Mouse (Mus musculus) liver, embryonic 14.5 days (tissue): ENCODE measurements around the gene Spa17. TPM values are rescaled to one million over a fixed set of nuclear protein-coding genes. Genes with fewer than 3 reads are reported as not detected.

Experiments
- ATAC-seq: fragments of 200-750 bp; cut with Nextera tagmentation; 2 replicates; pipeline ENCODE4 v1.8.0; 2017; ENCODE audit warnings: moderate number of reproducible peaks, mild to moderate bottlenecking, moderate library complexity; ENCODE audit not compliant: insufficient read depth
- DNase-seq, 3 experiments: peaks; one replicate each; pipeline ENCODE4 v3.0.0-alpha.2; 2012 to 2013; ENCODE audit warnings: low read depth in 3 of 3, low spot score in 3 of 3
- H3K27ac ChIP-seq: fragments of 300-500 bp; sonication (generic); 2 replicates; pipeline ENCODE4 v1.5.1; 2014; ENCODE audit warnings: moderate library complexity, mild to moderate bottlenecking, control low read depth, inconsistent platforms
- H3K27me3 ChIP-seq: fragments of 300-500 bp; sonication (generic); 2 replicates; pipeline ENCODE4 v1.6.1; 2014; ENCODE audit warnings: mild to moderate bottlenecking, low read length, moderate library complexity; ENCODE audit not compliant: control insufficient read depth, insufficient read depth
- H3K36me3 ChIP-seq: fragments of 300-500 bp; sonication (generic); replicated peaks from 2 replicates; pipeline ENCODE4 v1.6.1; 2014; ENCODE audit warnings: low read depth; ENCODE audit not compliant: control insufficient read depth, insufficient read depth
- H3K4me1 ChIP-seq, 2 experiments: fragments of 200-500 bp in 1 of 2; fragments of 300-500 bp in 1 of 2; sonication (generic) in 1 of 2; replicated peaks; 2 replicates each; pipeline ENCODE4 v1.6.1; 2012 to 2014; ENCODE audit warnings: antibody characterized with exemption in 1 of 2, inconsistent platforms in 1 of 2, low read length in 1 of 2; ENCODE audit not compliant: control insufficient read depth in 2 of 2, insufficient read depth in 2 of 2
- H3K4me2 ChIP-seq: fragments of 300-500 bp; sonication (generic); 2 replicates; pipeline ENCODE4 v1.6.1; 2014; ENCODE audit warnings: low read depth, mild to moderate bottlenecking, control low read depth, moderate library complexity
- H3K4me3 ChIP-seq, 2 experiments: fragments of 200-500 bp in 1 of 2; fragments of 300-500 bp in 1 of 2; sonication (generic) in 1 of 2; 2 replicates each; pipeline ENCODE4 v1.5.1; 2012 to 2014; ENCODE audit warnings: low read depth in 2 of 2, low read length in 2 of 2, mild to moderate bottlenecking in 2 of 2, control low read depth in 1 of 2, inconsistent platforms in 1 of 2, moderate library complexity in 1 of 2; ENCODE audit not compliant: insufficient read depth in 1 of 2
- H3K9ac ChIP-seq: fragments of 300-500 bp; sonication (generic); replicated peaks from 2 replicates; pipeline ENCODE4 v1.6.1; 2014; ENCODE audit warnings: mild to moderate bottlenecking, control low read depth, moderate library complexity
- H3K9me3 ChIP-seq: fragments of 300-500 bp; sonication (generic); 2 replicates; pipeline ENCODE4 v1.6.1; 2016; ENCODE audit warnings: low read length, mixed read lengths; ENCODE audit not compliant: control insufficient read depth
- CTCF ChIP-seq: IDR thresholded peaks from 2 replicates; pipeline ENCODE4 v1.5.1; 2016; ENCODE audit warnings: antibody characterized with exemption, low read depth, control low read depth
- EP300 ChIP-seq: IDR thresholded peaks from 2 replicates; pipeline ENCODE4 v1.6.1; 2016; ENCODE audit warnings: antibody characterized with exemption, low read depth
- WGBS: fragments of 180-500 bp; shearing (Covaris S2); extraction: QIAGEN DNeasy Blood & Tissue Kit; methylation state at CpG from one replicate; pipeline ENCODE4 v1.1.7; 2014; ENCODE audit not compliant: insufficient replicate concordance; 5-methylcytosine and 5-hydroxymethylcytosine counted together
- polyA plus RNA-seq, 2 experiments: library from polyadenylated mRNA; depleted of rRNA in 1 of 2; stranded (reverse) in 1 of 2; unstranded in 1 of 2; fragments of >200 nt; fragmentation: Nextera tagmentation in 1 of 2; extraction: Ambion mirVana in 1 of 2; gene quantifications; 2 replicates each; pipeline versions ENCODE4 v1.2.1 to v1.2.3; 2012 to 2014

The Spa17 gene
- 0.56 and 1.3 TPM in 2 replicates for polyA plus RNA-seq (2012; rRNA removed)
- polyA plus RNA-seq (2014; fragmentation: Nextera tagmentation; extraction: Ambion mirVana), result 2.6 and 2.7 TPM in 2 replicates

- WGBS, result under 1% methylated on average over 45 of the region's 45 CpGs
- peak within 1 kb of the TSS; percentile 54 for H3K27ac ChIP-seq
- H3K36me3 ChIP-seq, result no peaks in the 10 kb centered on the region
- peak within 1 kb of the TSS; percentile 76 to 96 for H3K4me3 ChIP-seq
- TF ChIP-seq CTCF, result no peak
- TF ChIP-seq EP300, result 0 out of 2 replicates have a peak, but pooled peaks have one; percentile 25
- H3K27me3 ChIP-seq, result no peaks in the 10 kb centered on the region
- H3K9me3 ChIP-seq, result no peaks in the 10 kb centered on the region
- peak; percentile 76 to 84 (median 76) for DNase-seq
- H3K4me1 ChIP-seq, result peaks cover 7 to 14% of the 10 kb centered on the region in 2 experiments
- peak within 1 kb of the TSS; percentile 76 for H3K9ac ChIP-seq
- peak within 1 kb of the TSS; percentile 73 for H3K4me2 ChIP-seq
- peak; percentile 96 for ATAC-seq
These were observed at the start of gene Spa17 for GRCm38 (mm10) chr9:37613182-37613910. TSS of gene Spa17 (minus strand) at chr9:37613722.

GRCm38 (mm10) chr9:37663210-37663609, 49.7 kb upstream of the Spa17 start:
- Histone ChIP-seq H3K9ac (no peak overlapping the region), H3K4me2 (no peak overlapping the region), H3K4me3 (no peak overlapping the region), H3K36me3 (no peaks in the 10 kb centered on the region), H3K9me3 (no peaks in the 10 kb centered on the region), H3K27ac (no peak overlapping the region), H3K4me1 (no peaks in the 10 kb centered on the region), H3K27me3 (no peaks in the 10 kb centered on the region; the same call in 1 of the 2 replicates)
- DNase-seq (no peak), ATAC-seq (no peak)
- TF ChIP-seq EP300 (no peak), CTCF (no peak)
- WGBS, result 54% methylated on average over 1 of the region's 1 CpGs

GRCm38 (mm10) chr9:37659413-37659812, 45.9 kb upstream of the Spa17 start:
- Histone ChIP-seq H3K4me1 (peaks cover 3 to 11% of the 10 kb centered on the region in 2 experiments; a peak in 3 of 4 replicates), H3K27ac (no peak overlapping the region), H3K9ac (no peak overlapping the region), H3K9me3 (no peaks in the 10 kb centered on the region), H3K27me3 (no peaks in the 10 kb centered on the region; the same call in 1 of the 2 replicates), H3K4me3 (no peak overlapping the region), H3K4me2 (no peak overlapping the region), H3K36me3 (peaks cover 1% of the 10 kb centered on the region; the same call in 1 of the 2 replicates)
- DNase-seq (no peak), ATAC-seq (no peak)
- WGBS, result 59% methylated on average over 6 of the region's 6 CpGs
- TF ChIP-seq EP300 (no peak), CTCF (no peak)

GRCm38 (mm10) chr9:37656931-37657481, 43.5 kb upstream of the Spa17 start, which contains the start of gene Tbrg1:
TSS of gene Tbrg1 (minus strand) at chr9:37657312.
- Histone ChIP-seq H3K4me3 (peak within 1 kb of the TSS; percentile 81 to 86), H3K27me3 (no peaks in the 10 kb centered on the region; the same call in 1 of the 2 replicates), H3K9ac (peak within 1 kb of the TSS; percentile 87), H3K4me2 (peak within 1 kb of the TSS; percentile 83), H3K9me3 (no peaks in the 10 kb centered on the region), H3K36me3 (peaks cover 19% of the 10 kb centered on the region), H3K27ac (peak within 1 kb of the TSS; percentile 38), H3K4me1 (peaks cover 3 to 11% of the 10 kb centered on the region in 2 experiments; a peak in 3 of 4 replicates)
- under 1% methylated on average over 36 of the region's 36 CpGs for WGBS
- DNase-seq, result peak; percentile 72 to 80 (median 74)
- peak; percentile 63 for TF ChIP-seq EP300
- no peak for TF ChIP-seq CTCF
- ATAC-seq, result peak; percentile 89

GRCm38 (mm10) chr9:37656439-37656881, 42.9 kb upstream of the Spa17 start:
- Histone ChIP-seq H3K4me2 (peak overlapping the region; percentile 83), H3K27me3 (no peaks in the 10 kb centered on the region; the same call in 1 of the 2 replicates), H3K9ac (peak overlapping the region; percentile 87), H3K36me3 (peaks cover 19% of the 10 kb centered on the region), H3K4me1 (peaks cover 3 to 11% of the 10 kb centered on the region in 2 experiments; a peak in 3 of 4 replicates), H3K27ac (peak overlapping the region; percentile 38), H3K4me3 (peak overlapping the region; percentile 81 to 86), H3K9me3 (no peaks in the 10 kb centered on the region)
- WGBS, result 1% methylated on average over 10 of the region's 10 CpGs
- peak in 1 of 3 experiments; percentile 31 for DNase-seq
- ATAC-seq, result peak; percentile 30; the same call in 1 of the 2 replicates
- TF ChIP-seq EP300 (no peak), CTCF (no peak)
